Mouse (Mus musculus) activated CD4-positive, CD25-positive, alpha-beta regulatory T cell, adult 4 months (primary cell): ENCODE results near the gene Gda. TPM values are rescaled to one million over a fixed set of nuclear protein-coding genes. Genes with fewer than 3 reads are reported as not detected.

Source experiments
- ATAC-seq: one replicate; pipeline ENCODE4 v1.8.0; 2017
- polyA plus RNA-seq, 2 experiments: library from polyadenylated mRNA; unstranded; fragments of 100-300 nt; shearing (Covaris generic); gene quantifications; one replicate each; pipeline ENCODE4 v1.2.1; 2017

The Gda gene
- polyA plus RNA-seq, 2 experiments from 2014 or later: 0.31 TPM; not detected in 1

DNA sequence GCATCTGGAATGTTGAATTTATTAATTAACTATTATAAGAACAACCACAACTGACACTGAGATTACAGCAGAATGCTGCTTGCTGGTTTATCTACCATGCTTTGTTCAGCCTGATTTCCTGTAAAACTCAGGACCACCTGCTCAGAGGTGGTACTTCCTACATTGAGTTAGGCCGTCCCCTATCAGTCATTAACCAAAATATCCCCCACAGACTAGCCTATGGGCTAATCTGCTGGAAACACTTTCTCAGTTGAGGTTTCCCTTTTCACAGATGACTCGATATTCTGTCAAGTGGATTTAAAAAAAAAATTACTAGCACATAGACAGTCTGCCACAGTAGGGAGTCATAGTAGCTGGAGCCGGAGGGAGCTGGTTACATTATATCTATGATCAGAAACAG is 31.5 kb downstream of the Gda start:
- ATAC-seq: no peak

DNA sequence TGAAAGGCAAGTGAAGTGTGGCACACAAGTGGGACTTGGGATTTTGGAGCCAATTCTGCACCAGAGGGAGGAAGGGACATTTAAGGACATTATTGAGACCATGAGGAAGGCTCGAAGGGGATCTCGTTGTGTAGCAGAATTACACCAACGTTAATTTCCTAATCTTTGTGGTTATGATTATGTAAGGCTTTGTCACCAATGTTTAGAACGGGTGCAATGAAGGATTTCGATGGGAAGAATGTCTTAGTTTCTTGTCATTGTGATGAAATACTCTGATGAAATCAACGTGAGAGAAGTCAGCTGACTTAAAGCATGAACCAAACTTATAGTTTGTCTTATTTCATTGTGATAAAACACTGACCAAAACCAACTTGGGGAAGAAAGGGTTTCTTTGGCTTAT is 32.4 kb downstream of the Gda start:
- ATAC-seq: no peak

DNA sequence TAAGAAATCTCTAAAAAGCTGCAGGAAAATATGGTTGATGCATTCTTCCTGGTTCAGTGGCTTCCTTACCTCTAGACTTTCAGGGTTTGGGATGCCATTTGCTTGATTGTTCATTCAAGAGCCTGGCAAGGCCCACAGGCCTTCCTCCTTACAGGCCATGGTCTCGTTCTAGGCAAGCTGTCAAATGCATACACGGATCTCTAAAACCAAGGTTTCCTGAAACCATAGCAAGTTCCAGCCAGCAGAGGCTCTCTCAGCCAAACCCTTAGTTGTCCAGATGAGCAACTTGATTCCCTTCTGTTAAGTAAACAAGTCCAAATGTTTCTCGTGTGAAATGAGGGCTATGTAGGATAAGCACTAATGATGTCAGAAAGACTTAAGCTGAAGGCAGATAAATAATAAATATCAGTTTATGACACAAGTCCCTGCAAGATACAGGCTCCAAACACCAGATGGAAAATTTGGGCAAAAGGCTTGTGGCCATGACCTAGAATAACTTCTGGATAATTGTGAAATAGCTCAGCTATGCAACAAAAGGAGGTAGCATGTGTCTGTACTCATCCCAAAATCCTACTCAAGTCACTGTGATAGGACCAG is 34.0 kb downstream of the Gda start:
- no peak for ATAC-seq

DNA sequence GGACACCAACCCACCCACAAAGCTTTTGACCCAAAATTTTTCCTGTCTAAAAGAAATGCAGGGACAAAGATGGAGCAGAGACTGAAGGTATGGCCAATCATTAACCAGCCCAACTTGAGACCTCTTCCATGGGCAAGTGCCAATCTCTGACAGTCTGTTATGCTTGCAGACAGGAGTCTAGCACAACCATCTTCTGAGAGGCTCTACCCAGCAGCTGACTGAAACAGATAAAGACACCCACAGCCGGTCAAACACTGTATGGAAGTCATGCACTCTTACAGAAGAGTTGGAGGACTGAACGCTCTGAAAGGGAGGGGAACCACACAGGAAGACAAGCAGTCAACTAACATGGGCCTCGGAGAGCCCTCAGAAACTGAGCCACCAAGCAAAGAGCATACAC is 36.7 kb downstream of the Gda start:
- ATAC-seq: no peak

DNA sequence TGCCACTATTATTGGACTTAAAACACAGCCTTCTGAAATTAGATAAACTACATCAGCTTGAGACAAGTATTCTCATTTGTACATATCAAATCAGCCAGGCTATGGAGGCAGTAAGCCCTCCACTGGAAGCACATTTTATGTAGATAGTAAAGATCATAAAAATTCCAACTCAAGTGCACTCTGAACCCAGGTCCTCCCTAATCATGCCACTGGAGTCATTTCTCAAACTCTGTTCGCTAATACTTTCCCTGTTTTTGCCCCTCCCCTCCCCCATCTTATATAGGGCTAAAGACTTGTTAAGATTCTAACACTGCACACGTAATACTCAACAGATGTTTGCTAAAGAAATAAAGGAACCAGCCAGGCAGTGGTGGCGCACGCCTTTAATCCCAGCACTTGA is 39.9 kb downstream of the Gda start:
- no peak for ATAC-seq

DNA sequence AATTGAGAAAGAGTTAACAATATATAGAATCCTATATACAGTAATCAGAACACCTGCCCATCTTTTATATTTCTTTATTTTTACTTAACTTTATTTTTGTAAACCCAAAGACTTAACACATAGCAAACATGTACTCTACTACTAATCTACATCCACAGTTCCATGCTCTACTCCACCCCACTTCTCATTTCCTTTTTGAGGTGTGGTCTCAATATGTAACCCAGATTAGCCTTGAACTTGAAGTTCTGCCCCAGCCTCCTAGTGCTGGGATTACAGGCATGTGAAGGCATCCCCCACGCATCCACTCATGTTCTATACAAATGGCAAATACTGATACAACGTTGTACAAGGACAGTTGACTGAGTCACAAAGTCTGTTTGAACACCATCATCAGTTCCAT is 40.4 kb downstream of the Gda start:
- ATAC-seq: no peak

DNA sequence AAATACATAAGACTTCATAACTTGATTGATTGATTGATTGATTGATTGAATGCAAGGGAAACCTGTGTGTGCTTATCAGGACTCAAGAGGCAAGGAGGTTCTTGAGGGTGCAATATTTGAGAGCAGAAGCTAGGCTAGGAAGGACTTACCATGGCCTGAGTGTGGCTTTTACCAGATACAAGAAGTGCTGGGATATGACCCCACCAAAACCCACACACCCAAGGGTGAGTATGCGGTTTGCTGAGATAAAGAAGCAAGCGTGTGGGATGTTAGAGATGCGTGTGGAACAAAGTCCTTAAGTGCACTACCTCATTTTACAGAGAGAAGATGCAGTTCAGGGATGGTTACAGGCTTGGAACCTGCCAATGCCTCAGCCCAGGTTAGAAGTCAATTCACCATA is 41.0 kb downstream of the Gda start:
- ATAC-seq: no peak

DNA sequence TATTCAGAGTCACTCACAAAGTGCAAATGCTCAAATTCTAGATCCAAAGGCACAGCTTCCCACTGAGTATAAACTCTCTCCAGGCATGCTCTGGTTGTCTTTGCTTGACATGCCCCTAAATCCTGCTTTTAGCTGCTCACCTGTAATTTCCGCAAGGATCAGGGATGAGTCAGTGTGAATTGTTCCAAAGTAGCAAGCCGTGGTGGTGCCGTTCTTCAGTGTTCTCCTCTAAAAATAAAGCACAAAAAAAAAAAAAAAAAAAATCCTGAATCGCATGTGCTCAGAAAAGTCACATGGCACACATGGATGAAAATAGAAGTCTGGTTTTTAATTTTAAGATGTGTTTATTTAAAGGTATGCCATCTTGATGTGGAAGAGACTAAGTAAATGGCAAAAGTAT is 47.9 kb downstream of the Gda start:
- no peak for ATAC-seq

DNA sequence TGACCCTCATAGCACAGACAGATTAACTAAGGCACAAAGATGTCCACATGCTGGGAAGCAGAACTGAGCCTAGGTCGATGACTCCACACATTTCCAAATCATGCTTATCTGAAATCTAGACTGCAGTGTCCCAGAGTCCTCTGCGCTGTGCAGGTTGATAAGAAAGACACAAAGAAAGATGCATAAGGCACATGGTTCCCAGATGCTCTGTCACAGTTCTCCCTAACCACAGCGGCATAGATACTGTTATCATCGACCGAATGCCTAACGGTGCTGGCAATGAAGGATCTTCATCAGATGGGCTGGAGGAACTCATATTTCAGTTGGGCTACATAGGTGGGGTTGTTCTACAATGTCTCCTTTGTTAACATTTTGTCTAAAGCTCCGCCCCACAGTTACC is 49.5 kb downstream of the Gda start:
- ATAC-seq: no peak

DNA sequence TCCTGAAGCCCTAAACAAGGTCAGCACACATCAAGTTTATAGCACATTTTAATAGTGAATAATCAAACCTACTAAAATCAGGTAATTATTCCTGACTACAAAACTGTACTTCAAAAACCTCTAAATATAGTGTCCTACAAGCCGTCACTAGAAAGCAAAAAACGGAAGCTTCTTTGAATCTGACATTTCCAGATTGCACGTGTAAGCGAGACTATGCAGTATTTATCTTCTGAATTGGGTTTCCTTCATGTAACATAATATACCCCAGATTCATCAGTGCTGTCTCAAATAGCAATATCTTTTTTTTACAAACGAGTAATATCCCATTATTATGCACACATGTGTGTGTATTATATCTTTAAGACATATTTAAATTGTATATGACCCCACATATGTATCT is 54.8 kb downstream of the Gda start:
- no peak for ATAC-seq

DNA sequence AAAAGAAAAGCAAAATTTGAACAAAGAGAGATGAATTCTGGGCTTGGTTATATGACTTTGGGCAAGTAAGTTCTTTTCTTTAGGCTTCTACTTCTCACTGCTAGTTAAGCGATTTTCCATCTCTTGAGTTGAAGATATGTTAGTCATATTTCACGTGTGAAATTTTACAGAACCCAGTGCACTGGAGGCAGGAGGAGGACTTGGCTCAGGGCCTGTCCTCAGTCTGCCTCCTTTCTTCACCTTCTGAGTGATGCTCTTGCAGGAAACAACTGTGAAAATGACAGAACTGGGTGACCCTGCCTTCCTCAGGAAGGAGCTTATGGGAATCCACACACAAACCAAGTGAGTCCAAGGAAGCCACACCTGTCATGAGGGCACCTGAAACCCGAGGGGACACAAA is 57.9 kb downstream of the Gda start:
- ATAC-seq: no peak

DNA sequence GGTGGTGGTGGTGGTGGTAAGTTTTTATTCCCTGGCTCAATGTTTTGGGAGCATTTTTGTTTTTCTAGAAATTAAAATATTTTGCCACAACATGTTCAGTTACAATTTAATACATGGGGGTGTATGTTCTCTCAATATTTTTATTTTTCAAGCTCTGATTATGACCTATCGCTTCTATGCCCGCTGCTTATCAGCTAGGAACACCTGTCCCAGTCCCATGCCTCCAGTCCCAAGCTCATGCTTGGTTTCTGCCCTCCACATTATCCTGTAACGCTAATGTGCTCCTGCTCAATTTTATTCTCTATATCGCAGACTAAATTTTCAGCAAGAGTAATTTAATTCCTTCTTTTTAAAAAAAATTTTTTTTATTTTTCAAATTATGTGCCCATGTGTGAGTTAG is 64.1 kb downstream of the Gda start:
- ATAC-seq: no peak

DNA sequence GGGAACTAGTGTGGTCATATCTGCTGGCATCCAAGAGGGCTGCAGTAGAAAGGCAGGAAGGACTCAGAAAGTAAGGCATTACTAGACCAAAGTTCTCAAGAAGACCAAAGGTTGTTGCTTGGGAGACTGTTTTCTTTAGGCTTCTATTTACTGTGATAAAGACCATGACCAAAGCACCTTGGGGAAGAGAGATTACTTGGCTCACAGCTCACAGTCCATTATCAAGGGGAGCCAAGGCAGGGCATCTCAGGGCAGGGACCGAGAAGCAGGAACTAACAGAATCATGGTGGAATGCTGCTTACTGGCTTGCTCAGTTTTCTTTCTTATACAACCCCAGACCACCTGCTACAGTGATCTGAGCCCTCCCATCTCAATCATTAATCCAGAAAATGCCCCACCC is 65.9 kb downstream of the Gda start:
- no peak for ATAC-seq

DNA sequence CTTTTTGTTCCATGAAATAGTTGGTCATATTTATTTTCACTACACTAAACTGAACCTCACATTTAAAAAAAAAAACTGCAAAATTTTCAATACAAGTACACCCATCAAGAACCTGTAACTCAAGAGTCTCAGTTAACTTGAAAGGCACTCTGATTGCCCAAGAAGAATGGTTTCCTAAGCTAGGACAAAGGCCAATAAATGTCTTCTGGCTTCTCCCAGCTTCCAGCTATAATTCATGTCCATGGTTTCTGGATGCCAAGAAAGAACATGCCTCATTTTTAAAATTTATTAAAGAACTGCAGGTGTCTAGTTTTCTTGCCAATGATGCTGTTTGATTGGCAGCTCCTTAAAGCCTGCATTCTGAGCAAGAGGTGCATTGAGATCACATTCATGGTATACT is 75.3 kb downstream of the Gda start:
- no peak for ATAC-seq

DNA sequence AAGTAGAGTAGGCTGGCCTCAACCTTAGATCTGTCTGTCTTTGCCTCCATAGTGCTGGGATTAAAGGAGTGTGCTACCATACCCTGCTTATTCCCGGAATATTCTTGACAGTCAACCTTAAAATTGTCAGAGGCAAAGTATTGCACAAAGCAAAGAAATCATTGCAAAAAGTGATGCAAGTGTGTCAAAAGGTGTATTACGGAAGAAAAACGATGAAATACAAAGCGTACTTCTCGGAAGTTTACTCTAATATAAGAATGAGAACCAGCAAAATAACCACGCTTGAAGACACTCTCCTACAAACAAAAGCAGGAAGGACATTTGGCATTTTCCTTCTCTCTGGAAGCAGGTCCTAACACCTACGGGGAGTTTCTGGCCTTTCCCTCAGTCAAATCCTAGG is 76.9 kb downstream of the Gda start:
- no peak for ATAC-seq

DNA sequence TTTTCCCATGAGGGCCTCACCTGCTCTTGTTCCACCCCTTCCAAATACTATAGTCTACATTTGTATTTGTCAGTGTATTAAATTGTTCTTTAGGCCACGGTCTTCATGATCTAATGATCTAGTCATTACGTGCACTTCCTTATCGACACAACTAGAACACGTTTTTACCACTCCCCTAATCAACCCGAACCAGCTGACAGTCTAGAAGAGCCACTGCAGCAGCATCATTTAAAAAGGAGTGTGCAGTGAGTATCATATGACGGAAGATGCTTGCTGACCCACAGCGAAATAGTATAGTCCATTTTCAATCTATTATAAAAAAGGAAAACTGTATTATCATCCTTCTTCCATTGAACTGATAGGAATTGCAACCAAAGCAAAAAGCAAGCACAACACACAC is 82.3 kb downstream of the Gda start:
- ATAC-seq: no peak

DNA sequence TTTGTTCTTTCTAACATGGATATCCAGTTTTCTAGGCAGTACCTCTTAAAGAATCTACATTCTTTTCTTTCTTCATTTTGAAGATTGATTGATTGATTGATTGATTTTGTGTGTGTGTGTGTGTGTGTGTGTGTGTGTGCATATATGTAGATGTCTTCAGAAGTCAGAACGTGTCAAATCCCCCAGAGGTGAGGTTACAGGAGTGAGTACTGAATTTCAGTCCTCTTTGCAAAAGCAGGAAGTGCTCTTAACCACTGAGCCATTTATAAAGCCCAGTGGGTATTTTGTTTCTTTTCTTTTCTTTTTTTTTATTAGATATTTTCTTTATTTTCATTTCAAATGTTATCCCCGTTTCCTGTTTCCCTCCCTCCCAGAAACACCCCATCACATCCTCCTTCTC is 86.4 kb downstream of the Gda start:
- ATAC-seq: no peak

DNA sequence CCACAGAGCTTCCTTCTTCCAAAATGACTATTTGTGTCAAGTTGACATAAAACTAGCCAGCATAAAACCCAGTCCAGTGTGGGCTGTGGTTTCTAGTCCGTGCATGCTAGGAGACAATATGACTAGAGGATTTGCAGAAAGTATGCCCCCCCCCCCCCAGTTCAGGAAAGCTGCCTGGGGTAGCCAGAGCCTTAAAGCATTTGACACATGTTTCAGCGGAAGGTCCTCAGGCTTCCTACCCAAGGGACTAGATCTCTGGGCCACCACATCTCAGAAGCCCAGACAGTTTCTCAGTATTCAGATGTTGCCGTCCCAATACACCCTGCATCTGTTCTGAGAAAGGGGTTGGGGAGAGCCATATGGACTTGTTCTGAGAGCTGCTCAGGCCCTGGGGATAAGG is 89.0 kb downstream of the Gda start:
- no peak for ATAC-seq

DNA sequence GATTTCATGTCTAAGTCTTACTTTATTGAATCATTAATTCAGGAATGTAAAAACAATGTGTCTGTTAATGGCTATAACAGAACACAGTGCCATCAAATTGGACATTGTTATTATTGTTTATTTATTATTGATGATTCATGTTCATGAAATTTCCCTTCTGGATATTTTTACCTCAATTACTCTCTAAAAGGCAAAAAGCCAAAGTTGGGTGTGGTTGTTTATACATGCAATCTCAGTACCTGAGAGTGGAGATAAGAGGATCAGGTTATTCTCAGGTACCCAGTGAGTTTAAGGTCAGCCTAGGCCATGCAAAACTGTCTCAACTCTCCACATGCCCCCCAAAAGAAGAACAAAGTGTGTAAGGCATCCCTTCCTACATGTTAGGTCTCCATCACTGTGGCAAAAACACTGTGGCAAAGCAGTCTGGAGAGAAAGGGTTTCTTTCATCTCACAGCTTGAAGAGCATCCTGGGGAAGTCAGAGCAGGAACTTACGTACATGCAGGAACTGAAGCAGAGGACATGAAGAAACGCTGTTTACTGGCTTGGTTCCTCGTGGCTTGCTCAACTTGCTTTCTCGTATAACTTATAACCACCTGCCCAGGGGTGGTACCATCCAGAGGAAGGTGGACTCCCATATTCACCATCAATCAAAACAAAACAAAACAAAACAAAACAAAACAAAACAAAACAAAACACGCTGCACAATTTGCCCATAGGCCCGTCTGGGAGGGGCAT is 89.6 kb downstream of the Gda start:
- ATAC-seq: no peak

DNA sequence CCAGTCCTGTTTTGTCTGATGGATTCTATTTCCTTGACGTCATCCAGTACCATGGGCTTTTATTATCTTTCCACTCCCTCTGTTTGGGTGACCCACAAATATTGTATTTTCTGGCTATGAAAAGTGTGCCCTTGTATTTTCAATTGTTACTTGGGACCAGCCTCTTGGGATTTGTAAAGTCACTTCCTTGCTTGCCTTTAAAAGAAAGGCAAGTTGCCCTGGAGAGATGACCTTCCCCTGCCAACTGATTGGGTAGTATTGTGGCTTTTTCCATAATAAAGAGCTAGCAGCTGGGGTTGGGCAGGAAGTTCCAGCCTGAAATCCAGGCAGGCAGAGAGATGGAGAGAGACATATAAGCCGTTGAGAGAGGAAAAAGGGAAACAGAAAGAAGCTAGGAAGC is 91.5 kb downstream of the Gda start:
- ATAC-seq: no peak

DNA sequence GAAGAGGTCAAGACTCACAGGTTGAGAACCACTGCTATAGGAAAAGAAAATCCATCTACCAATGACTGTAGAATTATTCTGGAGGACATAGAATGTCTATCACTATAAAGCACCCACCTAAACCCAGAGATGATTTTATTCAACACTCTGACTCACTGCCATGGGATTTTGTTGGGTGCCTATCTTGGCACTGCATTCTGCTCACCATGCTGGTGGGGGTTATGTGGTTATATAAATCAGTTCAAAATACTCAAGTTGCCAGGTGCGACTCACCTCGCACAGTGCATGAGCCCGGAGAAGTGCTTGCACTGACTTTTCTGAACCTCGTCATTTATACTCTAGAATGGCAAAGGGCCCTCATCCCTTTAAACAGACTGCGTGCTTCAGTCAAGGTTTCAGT is 94.0 kb downstream of the Gda start:
- ATAC-seq: no peak

DNA sequence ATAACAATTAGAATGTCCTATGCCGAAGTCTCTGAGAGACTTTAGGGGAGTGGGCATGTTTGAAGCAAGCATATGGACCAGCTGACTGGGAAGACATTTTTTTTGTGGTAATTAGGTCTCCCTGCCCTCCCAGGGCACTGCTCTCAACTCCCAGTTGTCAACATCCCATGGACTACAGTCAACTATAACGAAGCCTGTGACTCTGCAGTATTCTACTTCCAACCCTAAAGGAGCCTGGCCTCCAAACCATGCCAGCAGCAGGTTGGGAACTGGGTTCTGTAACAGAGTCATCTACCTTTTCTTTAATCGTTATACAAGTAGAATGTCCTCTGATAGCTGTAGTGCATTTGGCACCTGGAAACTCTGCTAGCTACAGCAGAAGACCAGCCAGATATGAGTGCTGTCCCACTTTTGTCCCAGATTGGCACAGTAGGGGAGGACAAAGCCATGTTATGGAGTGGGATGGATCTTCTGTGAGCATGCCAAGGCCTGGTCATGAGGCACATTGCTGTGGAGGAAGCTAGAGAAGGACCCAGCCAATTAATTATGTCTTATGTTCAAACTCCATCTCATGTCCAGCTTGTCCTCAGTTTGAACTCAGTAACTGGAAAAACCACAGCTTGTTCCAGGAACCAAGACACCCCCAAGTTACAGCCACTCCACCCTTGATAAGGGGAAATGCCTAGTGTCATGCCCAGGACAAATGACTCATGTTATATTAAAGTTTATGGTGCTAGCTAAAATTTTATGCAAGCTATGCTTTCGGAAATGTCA is 96.6 kb downstream of the Gda start:
- no peak for ATAC-seq

DNA sequence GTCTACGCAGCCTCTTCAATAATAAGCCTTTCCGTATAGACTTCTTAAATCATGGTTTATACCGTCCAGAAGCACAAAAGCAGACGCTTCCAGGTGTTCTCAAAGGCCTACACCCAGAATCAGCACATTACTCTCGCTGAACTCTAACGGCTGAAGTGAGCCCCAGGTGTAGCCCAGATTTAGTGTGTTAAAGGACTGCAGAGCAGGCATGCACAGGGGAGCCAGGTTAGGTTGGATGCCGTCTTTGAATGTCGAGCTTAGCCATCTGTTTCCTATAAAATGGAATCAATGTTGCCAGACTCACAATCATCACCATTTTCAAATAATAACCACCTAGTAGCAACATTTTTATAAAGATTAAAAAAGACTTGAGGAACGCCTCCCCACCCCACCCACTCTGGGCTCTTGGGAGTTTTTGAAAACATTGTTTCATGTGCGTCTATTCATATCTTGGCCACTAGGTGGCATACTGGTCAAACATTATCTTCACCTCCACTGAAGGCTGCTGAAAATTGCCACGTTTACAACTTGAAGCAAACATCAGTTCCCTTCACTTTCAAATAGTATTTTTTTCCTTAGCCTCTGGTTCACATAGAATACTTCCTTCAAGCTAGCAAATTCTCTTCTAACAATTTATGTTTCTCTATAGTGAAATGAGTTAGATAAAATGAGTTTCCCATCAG is 100.0 kb downstream of the Gda start:
- peak; percentile 78 for ATAC-seq
